Mouse (Mus musculus) bone marrow macrophage, adult 2 months (primary cell): Measurements from ENCODE around the gene D230025D16Rik.

Experiments
- CTCF ChIP-seq: IDR thresholded peaks from 2 replicates; pipeline ENCODE4 v1.5.1; 2012; ENCODE audit warnings: low read depth, mild to moderate bottlenecking, low read length, moderate library complexity
- POLR2A ChIP-seq: IDR thresholded peaks from 2 replicates; pipeline ENCODE4 v1.6.1; 2012; ENCODE audit warnings: mild to moderate bottlenecking, low read depth, low read length, borderline replicate concordance

GRCm38 (mm10) chr8:105252680-105253537, 28.0 kb downstream of the D230025D16Rik start:
- no peak for TF ChIP-seq CTCF
- no peak for TF ChIP-seq POLR2A
